Mouse (Mus musculus) adrenal gland, postnatal 10 days (tissue): ENCODE results near the gene Lss. TPM values are rescaled to one million over a fixed set of nuclear protein-coding genes. Genes with fewer than 3 reads are reported as not detected.

Experiments
- DNase-seq: peaks from one replicate; pipeline ENCODE4 v3.0.0; 2021; ENCODE audit warnings: mixed read lengths
- total RNA-seq, 2 experiments: library from RNA; stranded (reverse); gene quantifications; 2 replicates each; pipeline ENCODE4 v1.2.3; 2021

Gene Lss
- total RNA-seq, 2 experiments from 2014 or later = 21.4 to 24.2 TPM

- DNase-seq = no peak
Measured at GRCm38 (mm10) chr10:76569996-76570685, 38.8 kb downstream of the Lss start.

GRCm38 (mm10) chr10:76571070-76571469, 39.7 kb downstream of the Lss start:
- DNase-seq = no peak

- DNase-seq = no peak
Measured at GRCm38 (mm10) chr10:76572151-76572550, 40.8 kb downstream of the Lss start.

- no peak for DNase-seq
Measured at GRCm38 (mm10) chr10:76575374-76575773, 44.0 kb downstream of the Lss start, which contains the start of gene Ftcd. Gene Ftcd, plus strand, starts transcription at chr10:76575648.

- DNase-seq = no peak
Measured at GRCm38 (mm10) chr10:76576920-76577319, 45.5 kb downstream of the Lss start.

GRCm38 (mm10) chr10:76584138-76584537, 52.8 kb downstream of the Lss start:
- no peak for DNase-seq

GRCm38 (mm10) chr10:76586190-76586589, 54.8 kb downstream of the Lss start:
- DNase-seq = no peak

- no peak for DNase-seq
Measured at GRCm38 (mm10) chr10:76590197-76590596, 58.8 kb downstream of the Lss start.

- no peak for DNase-seq
Measured at GRCm38 (mm10) chr10:76596338-76596737, 65.0 kb downstream of the Lss start.

- no peak for DNase-seq
Measured at GRCm38 (mm10) chr10:76602690-76603089, 71.3 kb downstream of the Lss start.

Other genes starting within 250 kb of the Lss start
- gene Dip2a, start 186.3 kb upstream of the Lss start, total RNA-seq = 10 to 100 TPM; 30.8 to 39.4 TPM
- gene AC141477.1, start 91.1 kb upstream of the Lss start, total RNA-seq = 1 to 10 TPM in 1 of 2 experiments, not detected in 1; 3.4 TPM
- 10 to 100 TPM; 14.5 to 21.6 TPM for gene Pcnt, start 88.8 kb upstream of the Lss start, total RNA-seq
- not detected for gene 2610028H24Rik, start 82.5 kb upstream of the Lss start, total RNA-seq
- gene Mcm3ap, start 62.7 kb upstream of the Lss start, total RNA-seq = 10 to 100 TPM; 24.8 to 33.0 TPM
- gene Ybey, start 62.5 kb upstream of the Lss start, total RNA-seq = 1 to 10 TPM; 3.0 to 3.7 TPM
- gene Spatc1l, start 30.7 kb downstream of the Lss start, total RNA-seq = not detected
- gene Ftcd, start 44.1 kb downstream of the Lss start, total RNA-seq = 10 to 100 TPM; 14.5 to 31.2 TPM
- gene Col6a2, start 92.0 kb downstream of the Lss start, total RNA-seq = 100 to 1,000 TPM; 136 to 144 TPM
- 100 to 1,000 TPM; 228 to 231 TPM for gene Col6a1, start 194.6 kb downstream of the Lss start, total RNA-seq